11 mouse cellular contexts compared by ENCODE assay signal in the genomic region with DNA sequence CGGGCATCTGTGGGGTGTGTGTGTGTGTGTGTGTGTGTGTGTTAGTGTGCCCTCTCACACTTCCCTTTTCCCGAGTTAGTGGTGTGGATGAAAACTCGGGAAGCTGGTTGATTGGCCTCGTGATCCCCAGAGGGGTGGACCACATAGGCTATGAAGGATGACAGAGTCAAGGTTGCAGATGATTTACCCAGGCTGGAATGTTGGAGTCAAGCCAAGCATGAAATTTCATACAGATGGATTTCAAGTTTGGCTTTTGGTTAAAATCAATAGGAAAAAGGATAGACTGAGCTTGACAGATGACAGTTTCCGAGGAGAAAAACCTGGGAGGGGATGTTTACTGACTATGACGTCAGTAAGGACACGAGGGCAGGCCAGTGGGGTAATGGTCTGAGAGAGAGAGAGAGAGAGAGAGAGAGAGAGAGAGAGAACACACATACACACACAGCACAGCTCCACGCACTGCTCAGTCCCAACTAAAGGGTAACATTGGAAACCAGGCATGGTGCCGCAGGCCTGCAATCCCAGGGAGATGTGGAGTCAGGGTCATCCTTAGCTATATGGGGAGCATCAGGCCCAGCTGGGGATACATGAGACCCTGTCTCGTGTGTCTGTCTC. TPM values are rescaled to one million over a fixed set of nuclear protein-coding genes. Genes with fewer than 3 reads are reported as not detected.
DNase-seq lines count a peak whose midpoint lies in the region; ATAC-seq and TF ChIP-seq lines count a peak whose summit lies in the region.
"Had no signal": no experiment of that assay in that cellular context is flagged by ENCODE, and none has a peak within 500 bp of the region (broad histone marks: within the 10 kb centered on the region; RNA-seq: fewer than 3 reads in every experiment).

No protein-coding gene starts in this region.

- no peaks in the 10 kb centered on the region for H3K27me3 ChIP-seq in kidney, postnatal 0 days (ENCODE audit: insufficient read depth, low read length)
- H3K27me3 ChIP-seq in heart, embryonic 11.5 days (ENCODE audit: control insufficient read depth, insufficient read depth, low read length), result no peaks in the 10 kb centered on the region

- no peaks in the 10 kb centered on the region for H3K9me3 ChIP-seq in kidney, postnatal 0 days (replicated peaks; ENCODE audit: low read length)
- no peaks in the 10 kb centered on the region for H3K9me3 ChIP-seq in heart, embryonic 11.5 days (replicated peaks; ENCODE audit: control insufficient read depth, low read length)

- H3K4me1 ChIP-seq in kidney, postnatal 0 days (replicated peaks; ENCODE audit: insufficient read depth, low read length), result peaks cover 6% of the 10 kb centered on the region; the same call in 1 of the 2 replicates
- peaks cover 13% of the 10 kb centered on the region for H3K4me1 ChIP-seq in heart, embryonic 11.5 days (ENCODE audit: control insufficient read depth, insufficient read depth, low read length)

- no peak overlapping the region for H3K4me3 ChIP-seq in kidney, postnatal 0 days (replicated peaks; ENCODE audit: low read depth, low read length)
- H3K4me3 ChIP-seq in heart, embryonic 11.5 days (ENCODE audit: low read depth, low read length), result no peak overlapping the region
- H3K4me3 ChIP-seq: megakaryocyte, embryonic 14.5 days had no signal

- no peak for TF ChIP-seq CTCF in kidney, postnatal 0 days (IDR thresholded peaks at IDR 0.05; ENCODE audit: low read depth)

- ATAC-seq in kidney, postnatal 0 days (replicated peaks; ENCODE audit: low FRiP score, low read depth), result peak; percentile 51; the same call in 1 of the 2 replicates
- no peak for ATAC-seq in heart, embryonic 11.5 days (replicated peaks; ENCODE audit: insufficient number of reproducible peaks, low FRiP score, low TSS enrichment)

- 24% methylated on average over 10 of the region's 10 CpGs for WGBS in kidney, postnatal 0 days
- 51% methylated on average over 9 of the region's 10 CpGs for WGBS in heart, embryonic 11.5 days (ENCODE audit: insufficient replicate concordance)

- no peak overlapping the region for H3K4me2 ChIP-seq in kidney, postnatal 0 days (ENCODE audit: low read length)
- no peak overlapping the region for H3K4me2 ChIP-seq in heart, embryonic 11.5 days

- DNase-seq in cerebellum, adult 11 months, result peak; percentile 26
- DNase-seq in cerebellum, postnatal 4 days (ENCODE audit: low spot score in 2 of 2), result no peak
- DNase-seq in kidney, postnatal 0 days (ENCODE audit: low spot score), result peak; percentile 54
- no peak for DNase-seq in kidney, adult 8-10 months
- DNase-seq in NIH3T3 (ENCODE audit: low read depth), result peak; percentile 97
- DNase-seq in kidney, postnatal 4 days, result peak; percentile 27 to 31
- no peak for DNase-seq in layer of hippocampus, postnatal 10 days (ENCODE audit: low spot score in 2 of 2)
- DNase-seq: heart, postnatal 14 days had no signal

- H3K9ac ChIP-seq in kidney, postnatal 0 days (ENCODE audit: low read depth, low read length), result no peak overlapping the region
- H3K9ac ChIP-seq in heart, embryonic 11.5 days (ENCODE audit: low read depth, low read length), result no peak overlapping the region

- peak overlapping the region; percentile 70; the same call in 1 of the 2 replicates for H3K27ac ChIP-seq in kidney, postnatal 0 days
- no peak overlapping the region for H3K27ac ChIP-seq in heart, embryonic 11.5 days (ENCODE audit: low read depth, low read length)

- no peaks in the 10 kb centered on the region for H3K36me3 ChIP-seq in kidney, postnatal 0 days (ENCODE audit: insufficient read depth, low read length)
- no peaks in the 10 kb centered on the region; the same call in 1 of the 2 replicates for H3K36me3 ChIP-seq in heart, embryonic 11.5 days (ENCODE audit: control insufficient read depth, insufficient read depth, low read length)

RNA-seq across cellular contexts. Expression of gene Ttyh2, which starts 12.4 kb away (rescaled TPM):
- polyA plus RNA-seq in kidney, postnatal 0 days (2015; fragmentation: Nextera tagmentation; extraction: Ambion mirVana), result 22.6 and 25.3 TPM in 2 replicates
- 10 to 100 TPM; 27.3 to 28.7 TPM for total RNA-seq in layer of hippocampus, postnatal 10 days (2021)
- polyA plus RNA-seq in heart, embryonic 11.5 days (2014; fragmentation: Nextera tagmentation; extraction: Ambion mirVana), result 5.0 and 5.1 TPM in 2 replicates

RNA-seq across cellular contexts. Expression of gene Rpl38, which starts 19.4 kb away (rescaled TPM):
- 1,186 and 1,429 TPM in 2 replicates for polyA plus RNA-seq in kidney, postnatal 0 days (2015; fragmentation: Nextera tagmentation; extraction: Ambion mirVana)
- 1,000 to 10,000 TPM; 1,016 to 1,166 TPM for total RNA-seq in layer of hippocampus, postnatal 10 days (2021)
- 781 and 853 TPM in 2 replicates for polyA plus RNA-seq in heart, embryonic 11.5 days (2014; fragmentation: Nextera tagmentation; extraction: Ambion mirVana)

RNA-seq across cellular contexts. Expression of gene Dnaic2, which starts 39.5 kb away (rescaled TPM):
- 0.32 and 0.43 TPM in 2 replicates for polyA plus RNA-seq in kidney, postnatal 0 days (2015; fragmentation: Nextera tagmentation; extraction: Ambion mirVana)
- 1 to 10 TPM; 1.2 to 2.4 TPM for total RNA-seq in layer of hippocampus, postnatal 10 days (2021)
- polyA plus RNA-seq in heart, embryonic 11.5 days (2014; fragmentation: Nextera tagmentation; extraction: Ambion mirVana), result 0.20 and 0.50 TPM in 2 replicates
- total RNA-seq: common myeloid progenitor, adult 5-6 weeks had no signal

Comparison
In these comparisons a context has a peak if more than half of its experiments do, and no peak if none do; other contexts are left out.
1. DNase-seq: peak in cerebellum, adult 11 months (single experiment), kidney, postnatal 0 days (single experiment), NIH3T3 (single experiment) and kidney, postnatal 4 days (2 of 2); none in cerebellum, postnatal 4 days (0 of 2), kidney, adult 8-10 months (0 of 2) and layer of hippocampus, postnatal 10 days (0 of 2).